Mouse (Mus musculus): Measurements from ENCODE around the gene Nsa2. TPM values are rescaled to one million over a fixed set of nuclear protein-coding genes. Genes with fewer than 3 reads are reported as not detected.
A peak's percentile ranks its signal among the peaks of the same experiment; 100 is the strongest.
"Not testable (repeated sequence)": the region's sequence is repeated elsewhere in the genome, so short reads cannot be mapped to it uniquely, and the experiment has no call there.

Gene Nsa2
- polyA plus RNA-seq, 2 experiments, result 88.4 to 121 TPM

DNA sequence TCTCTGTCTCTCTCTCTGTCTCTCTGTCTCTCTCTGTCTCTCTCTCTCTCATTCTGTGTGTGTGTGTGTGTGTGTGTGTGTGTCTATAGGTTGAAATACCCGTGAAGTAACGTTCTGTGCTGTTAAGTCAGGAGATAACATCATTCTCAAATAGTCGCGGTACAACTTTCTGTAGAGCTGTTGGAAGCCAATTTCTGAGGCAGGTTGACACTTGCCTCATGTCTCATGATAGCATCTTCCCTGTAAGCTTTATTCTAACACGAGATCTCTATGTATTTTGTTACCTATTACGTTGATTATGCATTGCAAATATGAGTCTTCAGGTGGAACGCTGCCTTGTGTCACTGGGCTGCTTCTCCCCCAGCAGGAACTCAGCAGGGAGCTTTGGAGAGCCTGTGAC is 4.6 kb upstream of the Nsa2 start:
- WGBS, result 78% methylated on average over 7 of the region's 7 CpGs
- Histone ChIP-seq H3K4me3 (replicated peaks; ENCODE audit: low read length) (no peak overlapping the region), H3K9me3 (ENCODE audit: control insufficient read depth, low read length) (no peaks in the 10 kb centered on the region), H3K9ac (ENCODE audit: low read depth, low read length, severe bottlenecking) (no peak overlapping the region), H3K27me3 (ENCODE audit: control insufficient read depth, insufficient read depth, low read length) (no peaks in the 10 kb centered on the region), H3K4me1 (ENCODE audit: control insufficient read depth, insufficient read depth, low read length) (peaks cover 6% of the 10 kb centered on the region), H3K4me2 (replicated peaks; ENCODE audit: low read depth, low read length, severe bottlenecking) (no peak overlapping the region), H3K27ac (replicated peaks; ENCODE audit: low read depth, low read length) (no peak overlapping the region), H3K36me3 (ENCODE audit: control insufficient read depth, insufficient read depth, low read length) (peaks cover 36% of the 10 kb centered on the region)
- DNase-seq (ENCODE audit: low spot score) (no peak), ATAC-seq (ENCODE audit: low FRiP score, low read depth) (no peak)
- TF ChIP-seq POLR2A (IDR thresholded peaks at IDR 0.05; ENCODE audit: borderline replicate concordance, extremely low read depth, insufficient read depth, insufficient read length), result no peak

DNA sequence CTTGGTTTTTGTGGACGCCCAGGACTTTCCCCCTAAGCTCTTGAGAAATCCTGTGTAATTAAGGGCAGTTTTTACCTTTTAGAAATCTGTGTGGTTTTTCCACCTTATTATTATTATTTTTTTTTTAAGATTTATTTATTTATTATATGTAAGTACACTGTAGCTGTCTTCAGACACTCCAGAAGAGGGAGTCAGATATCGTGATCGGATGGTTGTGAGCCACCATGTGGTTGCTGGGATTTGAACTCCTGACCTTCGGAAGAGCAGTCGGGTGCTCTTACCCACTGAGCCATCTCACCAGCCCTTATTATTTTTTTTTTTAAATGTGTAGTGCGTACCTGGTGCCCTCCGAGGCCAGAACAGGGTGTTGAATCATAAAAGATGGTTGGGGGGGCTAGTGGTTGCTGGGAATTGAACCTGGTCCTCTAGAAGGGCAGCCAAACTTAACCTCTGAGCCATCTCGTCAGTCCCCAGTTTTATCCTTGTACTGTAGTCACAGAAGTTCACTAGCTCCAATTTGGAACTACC is 731 bp upstream of the Nsa2 start:
- H3K27me3 ChIP-seq (ENCODE audit: control insufficient read depth, insufficient read depth, low read length); ATAC-seq (ENCODE audit: low FRiP score, low read depth); H3K4me1 ChIP-seq (ENCODE audit: control insufficient read depth, insufficient read depth, low read length); DNase-seq (ENCODE audit: low spot score); H3K9me3 ChIP-seq (ENCODE audit: control insufficient read depth, low read length): not testable (repeated sequence)
- Histone ChIP-seq H3K9ac (ENCODE audit: low read depth, low read length, severe bottlenecking) (peak overlapping the region; percentile 75), H3K27ac (replicated peaks; ENCODE audit: low read depth, low read length) (0 out of 2 replicates have a peak overlapping the region, but pooled peaks have one; percentile 62), H3K4me3 (replicated peaks; ENCODE audit: low read length) (peak overlapping the region; percentile 74), H3K4me2 (replicated peaks; ENCODE audit: low read depth, low read length, severe bottlenecking) (peak overlapping the region; percentile 51), H3K36me3 (ENCODE audit: control insufficient read depth, insufficient read depth, low read length) (peaks cover 31% of the 10 kb centered on the region)
- WGBS, result 28% methylated on average over 8 of the region's 8 CpGs

DNA sequence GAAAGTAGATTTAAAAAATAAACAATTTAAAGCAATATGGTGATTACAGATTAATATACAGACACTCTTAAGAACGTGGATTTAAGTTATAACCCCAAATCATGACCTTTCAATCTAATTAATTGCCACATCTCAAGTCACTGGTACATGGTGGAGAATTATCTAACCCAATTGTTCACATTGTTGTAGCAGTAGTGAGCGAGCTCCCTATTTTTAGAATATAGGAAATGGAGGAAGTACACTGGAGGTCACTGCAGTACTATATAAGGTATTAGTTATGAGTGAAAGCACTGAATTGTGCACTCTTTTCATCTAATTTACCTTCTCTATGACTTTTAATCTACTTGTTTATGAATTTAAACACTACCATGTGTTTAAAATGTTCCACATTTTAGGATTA is 7.3 kb downstream of the Nsa2 start:
- H3K36me3 ChIP-seq (ENCODE audit: control insufficient read depth, insufficient read depth, low read length), result peaks cover 32% of the 10 kb centered on the region
- ATAC-seq (ENCODE audit: low FRiP score, low read depth); H3K4me1 ChIP-seq (ENCODE audit: control insufficient read depth, insufficient read depth, low read length); DNase-seq (ENCODE audit: low spot score); H3K27ac ChIP-seq (replicated peaks; ENCODE audit: low read depth, low read length); H3K27me3 ChIP-seq (ENCODE audit: control insufficient read depth, insufficient read depth, low read length); H3K4me2 ChIP-seq (replicated peaks; ENCODE audit: low read depth, low read length, severe bottlenecking); H3K4me3 ChIP-seq (replicated peaks; ENCODE audit: low read length); H3K9ac ChIP-seq (ENCODE audit: low read depth, low read length, severe bottlenecking); H3K9me3 ChIP-seq (ENCODE audit: control insufficient read depth, low read length): not testable (repeated sequence)
- no CpG with 5 or more reads among the region's 2 CpGs for WGBS

DNA sequence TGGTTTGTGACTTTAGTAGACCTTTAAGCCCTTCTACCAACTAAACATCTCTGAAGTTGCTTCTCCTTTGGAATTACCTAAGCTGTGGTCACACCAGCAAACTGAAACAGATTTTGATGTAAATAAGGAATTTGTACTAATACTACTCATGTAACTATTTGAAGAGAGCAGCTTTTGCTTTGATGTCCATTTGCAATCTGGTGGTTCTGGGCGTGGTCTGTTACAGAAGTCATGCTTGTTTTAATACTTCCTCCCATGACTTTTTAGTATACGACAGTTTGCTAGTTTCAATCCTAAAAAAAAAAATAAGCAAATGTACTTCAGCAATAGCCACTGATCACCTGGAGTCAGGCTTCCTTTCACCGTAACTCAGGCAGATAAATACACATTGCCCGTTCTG is 8.1 kb downstream of the Nsa2 start:
- H3K4me1 ChIP-seq (ENCODE audit: control insufficient read depth, insufficient read depth, low read length); H3K4me2 ChIP-seq (replicated peaks; ENCODE audit: low read depth, low read length, severe bottlenecking); ATAC-seq (ENCODE audit: low FRiP score, low read depth); DNase-seq (ENCODE audit: low spot score); H3K27me3 ChIP-seq (ENCODE audit: control insufficient read depth, insufficient read depth, low read length); H3K4me3 ChIP-seq (replicated peaks; ENCODE audit: low read length); H3K27ac ChIP-seq (replicated peaks; ENCODE audit: low read depth, low read length); H3K9me3 ChIP-seq (ENCODE audit: control insufficient read depth, low read length); H3K9ac ChIP-seq (ENCODE audit: low read depth, low read length, severe bottlenecking): not testable (repeated sequence)
- H3K36me3 ChIP-seq (ENCODE audit: control insufficient read depth, insufficient read depth, low read length), result peaks cover 28% of the 10 kb centered on the region
- 96% methylated on average over 2 of the region's 4 CpGs for WGBS

DNA sequence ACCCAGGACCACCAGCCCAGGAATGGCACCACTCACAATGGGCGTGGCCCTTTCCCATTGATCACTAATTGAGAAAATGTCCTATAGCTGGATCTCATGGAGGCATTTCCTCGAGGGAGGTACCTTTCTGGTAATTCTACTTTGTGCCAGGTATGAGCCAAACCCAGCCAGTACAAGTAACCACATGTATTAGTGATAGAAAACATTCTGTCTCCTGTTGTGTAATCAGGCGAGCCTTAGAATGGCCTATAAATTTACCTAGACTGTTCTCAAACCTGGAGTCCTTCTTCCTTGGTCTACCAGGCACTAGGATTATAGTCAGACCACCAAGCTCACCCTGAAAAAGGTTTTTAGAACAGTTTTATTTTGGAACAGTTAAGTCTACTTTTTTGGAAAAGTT is 16.4 kb downstream of the Nsa2 start:
- TF ChIP-seq POLR2A (IDR thresholded peaks at IDR 0.05; ENCODE audit: borderline replicate concordance, extremely low read depth, insufficient read depth, insufficient read length), result no peak
- Histone ChIP-seq H3K9me3 (ENCODE audit: control insufficient read depth, low read length) (no peaks in the 10 kb centered on the region), H3K4me2 (replicated peaks; ENCODE audit: low read depth, low read length, severe bottlenecking) (no peak overlapping the region), H3K36me3 (ENCODE audit: control insufficient read depth, insufficient read depth, low read length) (0 out of 2 replicates have a peak, but pooled peaks cover 2% of the 10 kb centered on the region), H3K27me3 (ENCODE audit: control insufficient read depth, insufficient read depth, low read length) (no peaks in the 10 kb centered on the region), H3K4me3 (replicated peaks; ENCODE audit: low read length) (no peak overlapping the region), H3K4me1 (ENCODE audit: control insufficient read depth, insufficient read depth, low read length) (no peaks in the 10 kb centered on the region), H3K27ac (replicated peaks; ENCODE audit: low read depth, low read length) (no peak overlapping the region), H3K9ac (ENCODE audit: low read depth, low read length, severe bottlenecking) (no peak overlapping the region)
- ATAC-seq (ENCODE audit: low FRiP score, low read depth), result no peak
- DNase-seq (ENCODE audit: low spot score), result no peak
- 70% methylated on average over 3 of the region's 3 CpGs for WGBS

DNA sequence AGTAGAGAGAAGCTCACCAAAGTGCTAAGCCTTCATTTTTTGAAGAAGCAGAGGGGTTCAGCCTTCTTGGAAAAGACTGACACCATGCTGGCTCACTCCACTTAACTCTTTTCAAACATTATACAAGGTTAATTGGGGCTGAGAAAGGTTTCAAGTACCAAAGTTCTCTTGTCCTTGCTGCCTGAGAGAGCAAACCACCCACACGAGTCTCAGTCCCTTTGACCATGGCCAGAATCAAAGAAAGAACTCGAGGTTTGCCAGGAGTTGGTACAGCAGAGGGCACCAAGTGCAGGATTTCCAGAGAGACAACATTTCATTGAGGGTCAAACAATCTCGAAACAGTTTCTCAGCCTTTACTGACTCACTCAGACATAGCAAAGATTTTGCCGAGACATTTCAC is 28.7 kb downstream of the Nsa2 start:
- H3K36me3 ChIP-seq (ENCODE audit: control insufficient read depth, insufficient read depth, low read length), result peaks cover 7% of the 10 kb centered on the region; the same call in 1 of the 2 replicates
- 77% methylated on average over 4 of the region's 4 CpGs for WGBS
- H3K27me3 ChIP-seq (ENCODE audit: control insufficient read depth, insufficient read depth, low read length), result no peaks in the 10 kb centered on the region
- no peaks in the 10 kb centered on the region for H3K4me1 ChIP-seq (ENCODE audit: control insufficient read depth, insufficient read depth, low read length)
- no peak for TF ChIP-seq POLR2A (IDR thresholded peaks at IDR 0.05; ENCODE audit: borderline replicate concordance, extremely low read depth, insufficient read depth, insufficient read length)
- H3K4me2 ChIP-seq (replicated peaks; ENCODE audit: low read depth, low read length, severe bottlenecking), result no peak overlapping the region
- H3K9ac ChIP-seq (ENCODE audit: low read depth, low read length, severe bottlenecking), result no peak overlapping the region
- H3K27ac ChIP-seq (replicated peaks; ENCODE audit: low read depth, low read length), result no peak overlapping the region
- DNase-seq (ENCODE audit: low spot score) (no peak), ATAC-seq (ENCODE audit: low FRiP score, low read depth) (no peak)
- H3K9me3 ChIP-seq (ENCODE audit: control insufficient read depth, low read length), result no peaks in the 10 kb centered on the region
- H3K4me3 ChIP-seq (replicated peaks; ENCODE audit: low read length), result no peak overlapping the region

DNA sequence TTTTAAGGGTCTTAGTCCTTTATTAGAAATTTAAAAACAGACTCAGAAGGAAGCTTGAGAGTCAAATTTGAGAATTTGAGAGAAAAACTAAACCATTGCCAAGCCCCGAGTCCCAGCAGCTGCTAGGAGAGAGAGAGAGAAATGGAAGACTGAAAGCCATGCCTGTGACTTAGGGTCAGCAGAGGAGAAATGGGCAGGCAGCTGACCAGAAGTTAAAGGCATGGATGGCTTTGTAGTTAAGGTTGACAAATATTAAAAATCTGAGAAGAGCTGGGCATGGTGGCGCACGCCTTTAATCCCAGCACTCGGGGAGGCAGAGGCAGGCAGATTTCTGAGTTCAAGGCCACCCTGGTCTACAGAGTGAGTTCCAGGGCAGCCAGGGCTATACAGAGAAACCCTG is 30.0 kb downstream of the Nsa2 start:
- 85% methylated on average over 4 of the region's 4 CpGs for WGBS
- not testable (repeated sequence) for H3K4me3 ChIP-seq (replicated peaks; ENCODE audit: low read length)

More for the DNA sequence above, 30.0 kb downstream of the Nsa2 start:
- H3K36me3 ChIP-seq (ENCODE audit: control insufficient read depth, insufficient read depth, low read length); H3K27me3 ChIP-seq (ENCODE audit: control insufficient read depth, insufficient read depth, low read length); H3K4me2 ChIP-seq (replicated peaks; ENCODE audit: low read depth, low read length, severe bottlenecking); H3K9ac ChIP-seq (ENCODE audit: low read depth, low read length, severe bottlenecking); H3K9me3 ChIP-seq (ENCODE audit: control insufficient read depth, low read length); H3K4me1 ChIP-seq (ENCODE audit: control insufficient read depth, insufficient read depth, low read length); ATAC-seq (ENCODE audit: low FRiP score, low read depth); DNase-seq (ENCODE audit: low spot score); H3K27ac ChIP-seq (replicated peaks; ENCODE audit: low read depth, low read length): not testable (repeated sequence)
